Comparison of ENCODE assay signal across 15 mouse cellular contexts in genomic region chr16:94180122-94180870, GRCm38 (mm10).
A peak's percentile ranks its signal among the peaks of the same experiment; 100 is the strongest.
DNase-seq lines count a peak whose midpoint lies in the region; ATAC-seq lines count a peak whose summit lies in the region.
"Had no signal": no experiment of that assay in that cellular context is flagged by ENCODE, and none has a peak within 500 bp of the region (broad histone marks: within the 10 kb centered on the region; RNA-seq: fewer than 3 reads in every experiment).

No protein-coding gene starts in this region.

- DNase-seq in A20 (ENCODE audit: low read depth, low spot score) (peak; percentile 12), MN1 (ENCODE audit: low spot score) (peak; percentile 68)
- DNase-seq in mesoderm, embryonic 11.5 days (ENCODE audit: low read depth, low spot score) = peak; percentile 28
- DNase-seq in layer of hippocampus, postnatal 14 days (ENCODE audit: low spot score in 2 of 2) = no peak
- no peak for DNase-seq in cerebellum, postnatal 25 days
- no peak for DNase-seq in spleen, adult 12 weeks (ENCODE audit: low spot score)
- DNase-seq: cerebellum, adult 9-10 months; gastrocnemius, postnatal 25 days; heart, postnatal 10 days; kidney, adult 9 months; liver; thymus, postnatal 14 days had no signal

- no peaks in the 10 kb centered on the region for H3K9me3 ChIP-seq in forebrain, embryonic 16.5 days (ENCODE audit: control insufficient read depth, low read length)

- ATAC-seq in forebrain, embryonic 16.5 days = peak; percentile 10; the same call in 1 of the 2 replicates

- no peaks in the 10 kb centered on the region for H3K36me3 ChIP-seq in forebrain, embryonic 16.5 days (ENCODE audit: control insufficient read depth, insufficient read depth)

- no peak overlapping the region for H3K27ac ChIP-seq in forebrain, embryonic 16.5 days (ENCODE audit: low read length)

- H3K9ac ChIP-seq in forebrain, embryonic 16.5 days (replicated peaks; ENCODE audit: low read depth, low read length) = no peak overlapping the region

- no peak overlapping the region for H3K4me2 ChIP-seq in forebrain, embryonic 16.5 days (ENCODE audit: low read length)

- H3K4me3 ChIP-seq in forebrain, embryonic 16.5 days (replicated peaks; ENCODE audit: low read length) = no peak overlapping the region
- H3K4me3 ChIP-seq: erythroblast, embryonic 14.5 days had no signal

- WGBS in forebrain, embryonic 16.5 days = 12% methylated on average over 12 of the region's 12 CpGs

- peaks cover 37% of the 10 kb centered on the region for H3K4me1 ChIP-seq in forebrain, embryonic 16.5 days (replicated peaks; ENCODE audit: control insufficient read depth, insufficient read depth, low read length)

- H3K27me3 ChIP-seq in forebrain, embryonic 16.5 days (replicated peaks; ENCODE audit: control insufficient read depth, insufficient read depth, low read length) = peaks cover 18% of the 10 kb centered on the region
- H3K27me3 ChIP-seq: CH12.LX had no signal

Comparison
In these comparisons a context has a peak if more than half of its experiments do, and no peak if none do; other contexts are left out.
1. DNase-seq: peak in A20 (single experiment), MN1 (single experiment) and mesoderm, embryonic 11.5 days (single experiment); none in layer of hippocampus, postnatal 14 days (0 of 2), cerebellum, postnatal 25 days (0 of 2) and spleen, adult 12 weeks (single experiment).